Comparison of ENCODE assay signal across 17 mouse cellular contexts in genomic region chr14:11563656-11564055, GRCm38 (mm10). TPM values are rescaled to one million over a fixed set of nuclear protein-coding genes. Genes with fewer than 3 reads are reported as not detected.
"Had no signal": no experiment of that assay in that cellular context is flagged by ENCODE, and none has a peak within 500 bp of the region (broad histone marks: within the 10 kb centered on the region; RNA-seq: fewer than 3 reads in every experiment).

No protein-coding gene starts in this region.

- H3K27me3 ChIP-seq: lung, embryonic 15.5 days; megakaryocyte, embryonic 14.5 days; midbrain, embryonic 13.5 days; midbrain, embryonic 15.5 days; neural tube, embryonic 12.5 days; stomach, embryonic 15.5 days had no signal

- H3K4me1 ChIP-seq: megakaryocyte, embryonic 14.5 days; midbrain, embryonic 13.5 days; midbrain, embryonic 15.5 days; neural tube, embryonic 12.5 days; stomach, embryonic 15.5 days had no signal

- H3K4me3 ChIP-seq: lung, embryonic 15.5 days; megakaryocyte, embryonic 14.5 days; midbrain, embryonic 13.5 days; midbrain, embryonic 15.5 days; neural tube, embryonic 12.5 days; stomach, embryonic 15.5 days had no signal

- H3K36me3 ChIP-seq: lung, embryonic 15.5 days; midbrain, embryonic 13.5 days; midbrain, embryonic 15.5 days; neural tube, embryonic 12.5 days; stomach, embryonic 15.5 days had no signal

- H3K9ac ChIP-seq: liver, postnatal 0 days; lung, embryonic 15.5 days; midbrain, embryonic 13.5 days; midbrain, embryonic 15.5 days; neural tube, embryonic 12.5 days; stomach, embryonic 15.5 days had no signal

- DNase-seq: liver, postnatal 0 days; lung, adult 2 months; lung, postnatal 14 days; lung, postnatal 36 days; right cerebral cortex, postnatal 14 days; spleen, adult 18-20 months; thymus, adult 2 months; thymus, postnatal 25 days; thymus, postnatal 4 days had no signal

- H3K27ac ChIP-seq: lung, embryonic 15.5 days; macrophage; midbrain, embryonic 13.5 days; midbrain, embryonic 15.5 days; neural tube, embryonic 12.5 days; stomach, embryonic 15.5 days; stomach, postnatal 0 days had no signal

- H3K9me3 ChIP-seq: lung, embryonic 15.5 days; midbrain, embryonic 13.5 days; midbrain, embryonic 15.5 days; neural tube, embryonic 12.5 days; stomach, embryonic 15.5 days had no signal

RNA-seq across cellular contexts. Expression of gene Ptprg, which starts 10.3 kb away (rescaled TPM):
- polyA plus RNA-seq: macrophage had no signal
